Mouse (Mus musculus) cerebellum, adult 2 months (tissue): ENCODE measurements around the gene Eif4g3. TPM values are rescaled to one million over a fixed set of nuclear protein-coding genes. Genes with fewer than 3 reads are reported as not detected.
A peak's percentile ranks its signal among the peaks of the same experiment; 100 is the strongest.
"Not testable (repeated sequence)": the region's sequence is repeated elsewhere in the genome, so short reads cannot be mapped to it uniquely, and the experiment has no call there.

Experiments used
- DNase-seq, 2 experiments: peaks; one replicate each; pipeline ENCODE4 v3.0.0; 2021
- H3K27ac ChIP-seq: fragments of 200-500 bp; 2 replicates; pipeline ENCODE4 v1.5.1; 2012; ENCODE audit warnings: low read length, control low read depth, inconsistent platforms; ENCODE audit not compliant: insufficient read depth
- H3K27me3 ChIP-seq: fragments of 200-500 bp; 2 replicates; pipeline ENCODE4 v1.6.1; 2012; ENCODE audit warnings: inconsistent platforms, mild to moderate bottlenecking, low read length, moderate library complexity; ENCODE audit not compliant: control insufficient read depth, insufficient read depth
- H3K4me1 ChIP-seq: fragments of 200-500 bp; 2 replicates; pipeline ENCODE4 v1.6.1; 2011; ENCODE audit warnings: low read length; ENCODE audit not compliant: control insufficient read depth, insufficient read depth
- H3K4me3 ChIP-seq: fragments of 200-500 bp; replicated peaks from 2 replicates; pipeline ENCODE3; 2011; ENCODE audit warnings: mild to moderate bottlenecking, low read depth, low read length, control low read depth; ENCODE audit not compliant: insufficient read depth
- CTCF ChIP-seq: fragments of 200-500 bp; IDR thresholded peaks from 2 replicates; pipeline ENCODE4 v1.5.1; 2011; ENCODE audit warnings: low read depth, mild to moderate bottlenecking, control low read depth, low read length, moderate library complexity, borderline replicate concordance; ENCODE audit not compliant: insufficient read depth
- POLR2A ChIP-seq: fragments of 200-500 bp; IDR thresholded peaks from 2 replicates; pipeline ENCODE4 v1.6.1; 2011; ENCODE audit warnings: low read length, control low read depth, borderline replicate concordance; ENCODE audit not compliant: insufficient read depth
- WGBS: fragments of 180-500 bp; shearing (Covaris S2); methylation state at CpG from one replicate; pipeline ENCODE4 v1.1.7; 2018; 5-methylcytosine and 5-hydroxymethylcytosine counted together
- polyA plus RNA-seq: library from polyadenylated mRNA; depleted of rRNA; stranded (reverse); fragments of >200 nt; gene quantifications from 2 replicates; pipeline ENCODE4 v1.2.3, GENCODE M21; 2012

Gene Eif4g3
- polyA plus RNA-seq, 1 experiment = 156 TPM

- no peak overlapping the region for H3K4me3 ChIP-seq
- TF ChIP-seq POLR2A (no peak), CTCF (peak; percentile 39; the same call in 1 of the 2 replicates)
- H3K27me3 ChIP-seq = no peaks in the 10 kb centered on the region
- H3K27ac ChIP-seq = no peak overlapping the region
- no peak for DNase-seq
- 62% methylated on average over 13 of the region's 13 CpGs for WGBS
- H3K4me1 ChIP-seq = peaks cover 4% of the 10 kb centered on the region; the same call in 1 of the 2 replicates
Measured at GRCm38 (mm10) chr4:137959889-137960665, 32.7 kb upstream of the Eif4g3 start.

- DNase-seq = no peak
- H3K27ac ChIP-seq = no peak overlapping the region
- 70% methylated on average over 11 of the region's 11 CpGs for WGBS
- peaks cover 4% of the 10 kb centered on the region; the same call in 1 of the 2 replicates for H3K4me1 ChIP-seq
- TF ChIP-seq POLR2A (no peak), CTCF (no peak)
- no peaks in the 10 kb centered on the region for H3K27me3 ChIP-seq
- H3K4me3 ChIP-seq = no peak overlapping the region
Measured at GRCm38 (mm10) chr4:137960757-137961156, 32.1 kb upstream of the Eif4g3 start.

- H3K4me1 ChIP-seq = peaks cover 4% of the 10 kb centered on the region; the same call in 1 of the 2 replicates
- no peaks in the 10 kb centered on the region for H3K27me3 ChIP-seq
- H3K27ac ChIP-seq = no peak overlapping the region
- WGBS = 58% methylated on average over 20 of the region's 20 CpGs
- no peak overlapping the region for H3K4me3 ChIP-seq
- no peak for DNase-seq
- no peak for TF ChIP-seq POLR2A
- TF ChIP-seq CTCF = no peak
Measured at GRCm38 (mm10) chr4:137962643-137963350, 30.0 kb upstream of the Eif4g3 start.

- H3K4me3 ChIP-seq = no peak overlapping the region
- no peaks in the 10 kb centered on the region for H3K27me3 ChIP-seq
- DNase-seq = no peak
- no peak overlapping the region for H3K27ac ChIP-seq
- no peak for TF ChIP-seq POLR2A
- no peak for TF ChIP-seq CTCF
- WGBS = 80% methylated on average over 6 of the region's 6 CpGs
- H3K4me1 ChIP-seq = peaks cover 4% of the 10 kb centered on the region; the same call in 1 of the 2 replicates
Measured at GRCm38 (mm10) chr4:137963431-137963830, 29.4 kb upstream of the Eif4g3 start.

- Histone ChIP-seq H3K27ac (no peak overlapping the region), H3K4me3 (no peak overlapping the region), H3K4me1 (peaks cover 4% of the 10 kb centered on the region; the same call in 1 of the 2 replicates), H3K27me3 (no peaks in the 10 kb centered on the region)
- peak; percentile 80 to 84 for DNase-seq
- TF ChIP-seq CTCF (peak; percentile 84), POLR2A (no peak)
- 42% methylated on average over 9 of the region's 9 CpGs for WGBS
Measured at GRCm38 (mm10) chr4:137963881-137964584, 28.8 kb upstream of the Eif4g3 start.

GRCm38 (mm10) chr4:137964585-137964930 lies 28.3 kb upstream of the Eif4g3 start:
- TF ChIP-seq POLR2A (no peak), CTCF (no peak)
- H3K4me3 ChIP-seq = no peak overlapping the region
- H3K4me1 ChIP-seq = peaks cover 4% of the 10 kb centered on the region; the same call in 1 of the 2 replicates
- H3K27me3 ChIP-seq = no peaks in the 10 kb centered on the region
- H3K27ac ChIP-seq = no peak overlapping the region
- 77% methylated on average over 11 of the region's 11 CpGs for WGBS
- DNase-seq = no peak

- Histone ChIP-seq H3K4me3 (no peak overlapping the region), H3K27ac (no peak overlapping the region), H3K27me3 (no peaks in the 10 kb centered on the region), H3K4me1 (no peaks in the 10 kb centered on the region)
- DNase-seq = peak; percentile 78 to 79
- 14% methylated on average over 9 of the region's 9 CpGs for WGBS
- TF ChIP-seq CTCF (peak; percentile 99), POLR2A (no peak)
Measured at GRCm38 (mm10) chr4:137968203-137968602, 24.6 kb upstream of the Eif4g3 start.

- not testable (repeated sequence) for H3K27ac ChIP-seq, H3K4me3 ChIP-seq, DNase-seq, H3K4me1 ChIP-seq, H3K27me3 ChIP-seq
- WGBS = no CpG with 5 or more reads among the region's 11 CpGs
Measured at GRCm38 (mm10) chr4:137970623-137971199, 22.1 kb upstream of the Eif4g3 start.

- H3K4me1 ChIP-seq, H3K27me3 ChIP-seq, DNase-seq, H3K4me3 ChIP-seq, H3K27ac ChIP-seq: not testable (repeated sequence)
- no CpG with 5 or more reads among the region's 11 CpGs for WGBS
Measured at GRCm38 (mm10) chr4:137974856-137975432, 17.9 kb upstream of the Eif4g3 start.

GRCm38 (mm10) chr4:137979066-137979644 lies 13.7 kb upstream of the Eif4g3 start:
- H3K4me1 ChIP-seq, DNase-seq, H3K27ac ChIP-seq, H3K4me3 ChIP-seq, H3K27me3 ChIP-seq: not testable (repeated sequence)
- no CpG with 5 or more reads among the region's 11 CpGs for WGBS
